Mouse (Mus musculus): ENCODE data around the gene Gpsm1.

DNA sequence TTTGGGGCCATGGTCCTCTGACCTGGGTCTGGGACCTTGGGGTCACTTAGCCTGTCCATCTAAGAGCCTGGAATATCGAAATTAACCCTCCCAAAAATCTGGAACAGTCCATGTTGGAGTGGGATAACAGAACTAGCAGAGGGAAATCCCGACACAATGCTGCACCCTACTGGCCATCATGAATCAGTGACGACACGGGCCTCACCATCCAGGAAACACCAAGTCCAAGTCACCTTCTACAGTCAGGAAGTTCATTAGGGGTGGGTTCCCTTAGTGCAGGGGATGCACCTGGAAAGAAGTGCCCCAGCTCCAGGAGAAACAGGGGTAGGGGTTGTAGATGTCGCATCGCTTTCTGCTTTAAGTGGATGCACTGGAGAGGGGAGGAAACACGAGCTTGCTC, 41.7 kb upstream of the Gpsm1 start:
- TF ChIP-seq POLR2A (IDR thresholded peaks at IDR 0.05; ENCODE audit: extremely low read depth, insufficient read depth, low read length) (no peak), CTCF (IDR thresholded peaks at IDR 0.05; ENCODE audit: extremely low read depth, insufficient read depth, low read length) (peak; percentile 92)

Measured in cortical plate, adult 2 months (tissue).